Mouse (Mus musculus): ENCODE measurements around the gene Scarb1.

The Scarb1 gene

DNA sequence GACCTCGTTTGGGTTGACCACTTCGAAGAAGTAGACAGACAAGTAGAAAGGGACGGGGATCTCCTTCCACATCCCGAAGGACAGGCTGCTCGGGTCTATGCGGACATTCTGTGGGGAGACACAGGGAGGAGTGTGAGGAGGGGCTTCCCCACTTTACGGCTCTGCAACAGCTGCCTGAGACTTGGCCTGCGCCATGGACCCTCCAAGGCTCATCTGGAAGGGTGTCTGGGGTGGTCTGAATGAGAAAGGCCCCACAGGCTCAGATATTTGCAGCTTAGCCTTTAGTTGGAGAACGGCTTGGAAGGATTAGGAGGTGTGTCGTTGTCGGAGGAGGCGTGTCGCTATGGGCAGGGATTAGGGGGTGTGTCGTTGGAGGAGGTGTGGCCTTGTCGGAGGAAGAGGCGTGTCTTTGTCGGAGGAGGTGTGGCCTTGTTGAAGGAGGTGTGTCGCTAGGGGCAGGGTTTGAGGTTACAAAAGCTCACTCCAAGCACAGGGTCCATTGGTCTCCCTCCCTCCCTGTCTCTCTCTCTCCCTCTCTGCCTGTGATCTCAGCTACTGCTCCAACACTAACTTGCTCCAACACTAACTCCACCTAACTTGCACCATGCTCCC lies 36.5 kb downstream of the Scarb1 start:
- no peak for DNase-seq

DNA sequence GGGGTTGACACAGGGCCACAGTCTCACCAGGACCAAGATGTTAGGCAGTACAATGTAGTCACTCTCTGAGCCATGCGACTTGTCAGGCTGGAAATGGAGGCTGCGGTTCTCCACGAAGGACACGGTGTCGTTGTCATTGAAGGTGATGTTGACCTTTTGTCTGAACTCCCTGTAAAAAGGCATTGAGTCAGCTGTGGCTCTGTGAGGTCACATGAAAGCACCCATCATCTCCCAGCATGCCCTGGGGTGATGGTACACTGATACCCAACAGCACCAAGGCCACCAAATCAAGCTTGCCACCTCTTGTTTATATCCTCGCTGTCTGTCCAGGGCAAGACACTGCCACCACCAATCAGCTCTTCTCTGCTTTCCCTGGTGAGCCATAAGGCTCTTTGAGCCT lies 37.8 kb downstream of the Scarb1 start:
- no peak for DNase-seq

DNA sequence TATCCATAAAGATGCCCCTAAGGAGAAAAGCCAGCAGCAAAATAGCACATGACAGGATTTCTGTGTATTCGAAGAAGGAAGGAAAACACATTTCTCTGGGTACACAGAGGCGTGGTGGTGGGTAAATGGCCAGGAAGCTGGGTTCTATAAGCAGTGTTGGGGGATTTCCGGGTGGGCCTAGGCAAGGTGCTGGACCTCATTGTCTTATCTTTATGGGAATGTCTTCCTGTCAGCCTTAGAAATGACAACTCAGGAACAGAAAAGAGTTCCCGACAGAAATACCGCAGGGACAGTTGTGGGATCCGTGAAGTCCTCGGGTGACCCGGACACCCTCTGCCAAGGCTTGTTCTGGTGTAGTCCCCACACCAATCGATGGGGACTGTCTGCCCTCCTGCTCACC lies 42.7 kb downstream of the Scarb1 start:
- no peak for DNase-seq

DNA sequence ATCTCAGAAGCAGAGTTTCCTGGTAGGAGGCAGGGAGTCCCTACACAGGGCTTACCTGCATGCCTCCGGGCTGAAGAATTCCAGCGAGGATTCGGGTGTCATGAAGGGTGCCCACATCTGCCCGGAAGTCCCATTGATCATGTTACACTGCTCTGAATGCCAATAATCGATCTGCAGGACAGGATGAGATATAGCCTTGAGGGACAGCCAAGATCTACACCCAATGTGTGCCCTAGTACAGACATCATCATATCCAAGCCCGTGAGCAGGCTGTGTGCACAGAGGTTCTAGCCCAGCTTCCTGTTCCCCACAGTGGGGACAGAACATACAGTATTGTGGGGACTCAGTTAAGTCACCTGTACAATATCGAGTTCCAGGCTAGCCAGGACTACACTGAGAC lies 43.7 kb downstream of the Scarb1 start:
- DNase-seq = no peak

DNA sequence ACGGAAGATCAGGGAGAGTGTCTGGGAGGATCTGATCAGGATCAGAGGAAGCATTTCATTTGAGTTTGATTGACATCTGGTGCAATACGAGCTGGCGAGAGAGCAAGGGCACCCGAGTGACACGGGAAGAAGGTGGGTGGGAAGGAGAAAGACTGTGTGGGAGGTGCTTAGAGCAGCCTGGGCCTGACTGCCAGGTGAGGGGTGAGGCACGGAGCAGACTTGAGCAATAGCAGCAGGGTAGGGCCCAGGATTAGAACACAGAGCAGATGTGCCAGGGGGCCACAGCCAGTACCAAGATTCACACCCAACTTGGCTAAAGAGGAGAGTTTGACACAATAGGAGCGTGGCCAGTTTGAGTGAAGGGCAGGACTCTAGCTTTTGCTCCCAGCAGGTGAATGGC lies 47.9 kb downstream of the Scarb1 start:
- no peak for DNase-seq

DNA sequence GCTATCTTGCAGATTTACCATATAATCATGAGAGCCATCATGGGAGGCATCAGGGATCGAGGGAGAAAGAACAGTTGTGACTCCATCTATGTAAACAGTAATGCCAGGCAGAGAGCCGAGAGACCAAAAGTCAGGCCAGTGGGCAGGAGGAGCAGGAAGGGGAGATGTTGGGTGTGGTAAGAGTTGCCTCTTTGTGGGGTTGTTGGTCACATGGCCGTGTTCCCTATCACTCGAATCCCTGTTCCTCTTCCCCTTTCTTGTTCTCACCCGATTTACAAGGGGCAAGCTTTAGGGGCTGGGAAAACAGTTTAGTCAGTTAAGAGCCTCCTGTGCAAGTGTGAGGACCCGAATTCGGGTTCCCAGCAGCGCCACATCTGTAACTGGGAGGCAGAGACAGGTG lies 49.0 kb downstream of the Scarb1 start:
- no peak for DNase-seq

DNA sequence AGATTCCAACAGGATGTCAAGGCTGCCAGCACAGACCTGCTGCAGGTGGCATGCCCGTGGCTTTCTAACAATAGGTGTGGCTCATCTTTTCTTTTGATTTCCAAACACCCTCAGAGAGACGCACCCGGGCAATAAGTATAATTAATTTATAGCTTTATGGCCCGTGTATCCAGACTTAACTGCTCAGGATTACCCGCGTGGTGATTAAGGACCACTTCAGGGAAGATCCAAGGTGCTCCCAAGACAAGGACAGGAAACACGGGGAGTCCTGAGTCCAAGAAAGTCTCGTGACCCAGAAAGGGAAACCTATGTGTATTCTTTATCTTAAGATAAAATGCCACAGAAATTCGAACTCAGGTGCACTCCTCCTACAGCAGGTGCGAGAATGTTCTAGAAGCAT lies 49.5 kb downstream of the Scarb1 start:
- no peak for DNase-seq

DNA sequence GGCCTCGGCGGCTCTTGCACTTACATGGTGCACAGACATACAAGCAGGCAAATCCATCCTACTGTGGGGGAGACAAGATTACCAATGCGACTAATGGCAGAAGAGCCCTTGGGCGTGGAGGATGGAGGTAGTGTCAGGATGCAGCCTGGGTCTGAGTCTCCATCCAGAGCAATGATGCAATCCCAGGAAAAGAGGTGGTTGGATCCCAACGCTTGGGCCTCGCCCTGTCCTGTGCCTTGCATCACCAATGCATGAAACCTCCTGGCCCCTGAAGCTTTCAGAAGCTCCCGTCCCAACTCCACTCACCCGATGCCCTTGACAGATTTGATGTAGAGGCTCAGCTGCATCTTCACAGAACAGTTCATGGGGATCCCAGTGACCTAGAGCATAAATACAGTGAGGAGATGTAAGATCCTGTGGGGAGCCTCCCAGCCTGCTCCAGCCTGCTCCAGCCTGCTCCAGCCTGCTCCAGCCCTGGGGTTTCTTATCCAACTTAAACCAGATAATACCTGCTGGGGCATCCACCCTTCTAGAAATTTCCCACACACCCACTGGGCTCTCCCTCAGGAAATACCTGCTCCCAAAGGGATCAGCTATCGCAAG lies 53.7 kb downstream of the Scarb1 start:
- no peak for DNase-seq

DNA sequence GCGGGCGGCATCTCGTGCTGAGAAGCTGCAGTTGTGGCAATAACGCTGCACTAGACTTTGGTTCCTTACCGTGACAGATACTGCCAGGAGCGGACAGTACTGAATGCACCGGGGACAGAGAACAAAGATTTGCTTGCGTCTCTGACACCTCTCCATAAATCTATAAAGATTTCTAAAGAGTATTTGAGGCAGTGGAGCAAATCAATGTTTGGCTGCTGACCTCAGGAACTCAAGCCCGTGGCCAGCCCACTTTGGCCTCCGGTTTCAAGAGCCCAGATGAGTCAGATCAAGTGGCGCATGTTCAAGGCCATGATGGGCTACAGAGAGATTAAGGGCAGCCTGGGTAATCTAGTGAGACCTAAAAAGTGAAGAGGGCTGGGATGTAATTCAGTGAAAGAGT lies 54.8 kb downstream of the Scarb1 start:
- no peak for DNase-seq

DNA sequence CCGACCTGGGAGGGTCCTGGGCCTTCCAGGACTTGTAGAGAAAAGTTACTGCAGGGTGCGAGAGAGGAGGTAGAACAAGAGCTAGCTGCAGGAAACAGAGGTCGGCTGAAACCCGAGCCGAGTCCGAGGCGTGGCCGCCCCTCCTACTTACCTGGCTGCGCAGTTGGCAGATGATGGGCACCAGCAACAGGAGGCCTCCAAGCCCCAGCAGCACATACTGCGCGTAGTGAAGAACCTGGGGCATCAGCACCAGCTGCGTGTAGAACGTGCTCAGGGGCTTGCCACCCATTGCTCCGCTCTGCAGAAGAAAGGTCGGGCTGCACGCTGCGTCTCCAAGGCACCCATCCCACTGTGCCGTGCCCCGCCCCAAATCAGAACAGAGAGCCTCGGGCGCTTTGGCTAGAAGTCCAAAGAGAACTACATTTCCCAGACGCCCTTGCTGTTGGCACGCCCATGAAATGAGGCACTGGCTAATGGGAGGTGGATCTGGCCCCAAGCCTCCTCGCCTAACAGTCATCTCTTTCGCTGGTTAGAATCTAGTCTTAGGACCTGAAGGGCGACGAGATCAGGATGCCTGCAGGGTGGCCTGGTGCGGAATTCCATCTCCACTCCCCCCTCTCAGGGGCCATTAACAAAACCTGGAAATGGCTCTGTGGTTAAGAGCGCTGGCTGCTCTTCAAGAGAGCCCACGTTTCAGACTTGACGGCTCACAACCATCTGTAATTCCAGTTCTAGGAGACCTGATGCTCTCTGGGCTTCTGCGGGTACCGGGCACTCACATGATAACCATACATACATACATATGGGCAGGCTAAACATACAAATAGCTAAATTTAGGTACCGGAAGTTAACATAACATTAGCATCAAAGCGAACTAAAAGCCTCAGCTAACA lies 56.9 kb downstream of the Scarb1 start:
- peak; percentile 58 to 62 for DNase-seq

DNA sequence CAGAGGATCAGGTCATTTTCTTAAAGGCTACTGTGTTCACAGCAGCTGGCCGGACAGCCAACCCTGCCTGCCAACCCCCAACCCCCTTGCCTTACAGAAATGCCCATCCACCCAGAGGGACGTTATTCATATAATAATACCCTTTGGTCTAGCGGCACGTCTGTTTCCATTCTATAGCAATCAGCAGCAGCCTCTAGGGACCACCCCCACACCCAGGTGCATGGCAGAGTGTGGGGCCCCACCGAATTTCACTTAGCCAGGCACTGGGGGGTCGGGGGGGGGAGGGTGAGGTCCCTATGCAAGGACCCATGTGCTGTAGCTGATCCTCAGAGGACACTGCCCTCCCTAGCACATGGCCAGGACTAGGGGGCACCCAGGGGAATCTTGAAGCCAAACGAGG lies 61.7 kb downstream of the Scarb1 start:
- DNase-seq = no peak

DNA sequence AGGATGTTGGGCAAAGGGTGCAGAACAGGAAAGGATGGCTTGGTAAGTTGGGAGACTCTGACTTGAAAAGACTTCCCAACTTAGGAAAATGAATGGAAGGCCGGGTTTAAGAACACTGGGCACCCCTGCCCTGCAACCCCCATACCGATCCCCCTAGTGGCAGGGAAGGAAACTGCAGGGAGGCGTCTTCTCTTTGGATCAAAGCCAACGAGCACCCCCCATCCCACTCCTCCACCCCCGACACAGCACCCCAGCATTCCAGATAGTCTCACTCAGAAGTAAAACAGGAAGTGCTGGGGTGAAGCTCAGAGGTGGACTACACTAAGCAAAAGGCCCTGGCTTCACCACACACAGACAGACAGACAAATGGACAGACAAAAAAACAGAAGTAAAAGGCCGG lies 62.6 kb downstream of the Scarb1 start:
- no peak for DNase-seq

DNA sequence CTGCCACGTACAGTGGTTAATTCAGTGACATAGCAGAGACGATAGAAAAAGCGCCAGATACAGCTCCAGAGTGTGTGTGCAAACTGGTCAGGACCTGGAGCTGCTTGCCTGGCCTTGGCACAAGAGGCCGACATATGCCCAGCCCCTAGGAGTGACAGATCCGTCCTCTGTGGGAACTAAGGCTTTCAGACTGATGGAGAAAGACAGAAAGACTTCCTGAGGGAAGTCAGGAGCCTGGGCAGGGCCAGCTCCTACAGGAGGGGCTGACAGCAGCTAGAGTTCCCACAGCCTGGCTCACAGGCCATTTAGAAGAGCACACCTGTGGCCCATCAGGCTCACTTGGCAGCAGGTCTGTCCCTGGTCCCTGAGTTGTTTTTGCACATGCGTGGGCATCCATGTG lies 63.6 kb downstream of the Scarb1 start:
- DNase-seq = peak; percentile 45 to 53

DNA sequence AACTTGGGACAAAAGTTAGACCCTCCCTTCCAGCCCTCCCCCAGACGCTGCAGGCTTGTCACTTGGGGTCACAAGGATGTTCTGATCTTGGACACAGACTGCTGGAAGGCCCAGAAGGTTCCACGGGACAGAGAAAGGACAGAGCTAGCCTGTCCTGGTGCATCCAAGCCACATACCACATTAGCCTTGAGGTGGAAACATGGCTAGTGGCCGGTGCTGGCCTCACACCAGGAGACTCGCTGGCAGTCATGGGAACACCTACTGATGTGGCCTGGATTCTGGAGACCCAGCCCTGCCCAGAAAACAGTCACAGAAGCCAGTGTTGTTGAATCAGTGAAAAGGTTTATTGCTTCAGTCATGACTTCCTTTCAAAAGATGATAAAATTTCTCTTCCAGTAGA lies 64.1 kb downstream of the Scarb1 start:
- DNase-seq = peak; percentile 53 to 56

DNA sequence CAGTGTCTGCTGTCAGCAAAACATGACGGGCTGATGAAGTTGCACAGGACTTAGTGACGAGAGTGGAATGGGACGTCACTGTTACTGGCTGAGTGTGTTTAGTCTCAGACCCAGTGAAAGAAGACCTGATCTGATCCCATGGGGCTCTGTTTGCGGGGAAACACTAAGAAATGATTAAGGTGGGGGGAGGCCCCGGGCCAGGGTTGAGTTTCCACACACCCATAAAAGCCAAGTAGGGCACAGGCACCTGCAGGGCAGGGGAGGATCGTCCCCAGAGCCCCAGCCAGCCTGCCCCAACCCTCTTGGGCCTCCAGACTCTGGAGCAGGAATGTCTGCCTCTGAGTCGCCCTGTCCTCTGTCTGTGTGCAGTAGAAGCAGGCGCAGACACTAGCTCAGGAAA lies 65.6 kb downstream of the Scarb1 start:
- no peak for DNase-seq

DNA sequence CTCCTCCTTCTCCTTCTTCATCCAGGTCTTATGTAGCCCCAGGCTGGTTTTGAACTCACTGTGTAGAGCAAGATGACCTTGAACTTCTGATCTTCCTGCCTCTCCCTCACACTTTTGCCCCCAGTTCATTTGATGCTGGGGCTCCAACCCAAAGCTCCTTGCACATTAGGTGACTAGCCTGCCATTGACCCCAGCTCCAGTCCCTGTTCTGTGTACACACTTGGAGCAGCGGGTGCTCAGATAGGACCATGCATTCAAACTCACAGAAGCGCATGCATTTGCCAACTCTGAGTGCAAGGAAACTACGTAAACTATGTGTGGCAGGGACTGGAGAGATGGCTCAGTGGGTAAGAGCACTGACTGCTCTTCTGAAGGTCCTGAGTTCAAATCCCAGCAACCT lies 66.1 kb downstream of the Scarb1 start:
- no peak for DNase-seq

DNA sequence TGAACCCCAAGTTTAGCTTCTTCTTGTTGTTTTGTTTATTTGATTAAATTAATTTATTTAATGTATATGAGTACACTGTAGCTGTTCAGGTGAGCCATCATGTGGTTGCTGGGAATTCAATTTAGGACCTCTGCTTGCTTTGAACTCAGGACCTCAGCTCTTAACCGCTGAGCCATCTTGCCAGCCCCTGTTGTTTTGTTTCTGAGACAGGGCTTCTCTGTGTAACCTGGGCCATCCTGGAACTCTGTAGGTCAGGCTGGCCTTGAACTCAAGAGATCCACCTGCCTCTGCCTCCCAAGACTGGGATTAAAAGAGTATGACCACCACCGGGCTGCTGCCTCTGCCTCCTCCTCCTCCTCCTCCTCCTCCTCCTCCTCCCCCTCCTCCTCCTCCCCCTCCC lies 66.7 kb downstream of the Scarb1 start:
- no peak for DNase-seq

DNA sequence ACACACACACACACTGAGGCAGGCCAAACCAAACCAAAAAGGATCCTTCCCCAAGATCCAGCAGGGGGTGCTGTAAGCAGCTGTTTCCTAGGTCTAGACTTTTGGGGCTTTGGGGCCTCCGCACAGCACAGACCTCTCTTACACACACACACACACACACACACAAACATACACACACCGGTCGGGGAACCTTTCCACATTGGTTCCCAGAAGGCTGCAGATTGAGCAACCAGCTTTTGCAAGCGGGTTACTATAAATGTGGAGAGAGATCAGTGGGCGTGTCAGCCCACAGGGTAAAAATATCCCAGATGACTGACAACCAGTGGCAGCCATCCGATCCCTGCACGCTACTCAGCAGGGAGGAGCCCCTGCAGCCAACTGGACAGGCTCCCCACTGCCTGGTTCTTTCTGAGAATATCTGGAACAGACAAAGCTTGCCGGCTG lies 67.2 kb downstream of the Scarb1 start:
- DNase-seq = peak; percentile 65 to 69

DNA sequence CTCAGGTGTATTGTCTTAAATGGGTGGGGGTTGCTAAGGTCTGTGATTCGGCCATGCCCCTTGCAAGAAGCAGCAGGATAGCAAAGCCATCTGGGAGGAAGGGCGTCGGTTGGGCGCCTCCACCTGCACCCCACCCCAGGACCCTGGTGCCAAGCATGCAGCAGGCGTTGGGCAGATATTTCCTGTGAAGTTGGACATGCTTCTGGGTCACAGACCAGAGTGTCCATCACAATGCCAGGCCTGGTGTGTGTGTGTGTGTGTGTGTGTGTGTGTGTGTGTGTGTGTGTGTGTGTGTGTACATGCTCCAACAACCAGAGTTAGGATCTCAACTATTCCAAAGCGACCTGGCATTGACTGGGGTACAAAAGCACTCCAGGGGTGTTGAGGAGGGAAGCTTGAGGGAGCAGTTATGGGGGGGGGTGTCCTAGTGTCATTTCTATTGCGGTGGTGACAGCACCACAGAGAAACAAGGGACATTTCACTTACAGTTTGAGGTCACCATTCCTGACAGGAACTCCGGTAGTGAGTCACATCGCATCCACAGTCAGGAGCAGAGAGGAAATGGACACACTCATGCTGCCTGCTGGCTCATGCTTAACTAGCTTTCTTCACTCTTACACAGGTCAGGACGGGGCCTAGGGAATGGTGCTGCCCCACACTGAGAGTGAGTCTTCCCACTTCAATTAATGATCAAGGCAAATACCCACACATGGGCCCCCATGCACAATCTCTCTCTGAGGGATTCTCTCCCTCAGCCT lies 68.5 kb downstream of the Scarb1 start:
- no peak for DNase-seq

DNA sequence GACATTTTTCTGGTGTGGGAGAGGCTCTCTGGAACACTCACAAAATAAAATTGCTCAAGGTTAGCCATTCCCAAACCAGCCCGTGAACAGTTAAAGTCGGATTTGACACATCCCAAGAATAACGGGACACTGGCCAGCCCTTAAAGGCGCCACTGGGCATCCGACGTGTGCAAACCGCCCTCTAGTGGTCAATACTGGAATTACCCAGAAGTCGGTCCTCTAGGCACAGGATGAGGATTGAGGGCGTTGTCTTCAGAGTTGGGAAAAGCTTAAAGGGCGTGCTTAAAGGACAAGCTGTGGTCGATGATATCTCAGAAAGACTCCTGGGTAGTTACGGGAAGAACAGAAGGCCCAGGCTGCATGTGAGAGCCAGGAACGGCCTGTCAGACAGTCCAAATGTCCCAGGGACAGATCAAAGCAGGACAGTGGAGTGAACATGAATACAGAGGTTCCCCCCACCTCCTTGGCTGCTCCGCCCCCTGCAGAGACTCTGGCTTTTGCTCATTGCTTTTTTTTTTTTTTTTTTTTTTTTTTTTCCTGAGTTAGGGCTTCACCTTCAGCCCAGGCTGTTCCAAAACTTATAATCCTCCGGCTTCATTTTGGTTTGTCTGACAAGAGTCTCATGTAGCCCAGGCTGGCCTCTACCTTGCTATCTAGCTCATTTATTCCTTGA lies 69.2 kb downstream of the Scarb1 start:
- peak; percentile 80 to 91 for DNase-seq

DNA sequence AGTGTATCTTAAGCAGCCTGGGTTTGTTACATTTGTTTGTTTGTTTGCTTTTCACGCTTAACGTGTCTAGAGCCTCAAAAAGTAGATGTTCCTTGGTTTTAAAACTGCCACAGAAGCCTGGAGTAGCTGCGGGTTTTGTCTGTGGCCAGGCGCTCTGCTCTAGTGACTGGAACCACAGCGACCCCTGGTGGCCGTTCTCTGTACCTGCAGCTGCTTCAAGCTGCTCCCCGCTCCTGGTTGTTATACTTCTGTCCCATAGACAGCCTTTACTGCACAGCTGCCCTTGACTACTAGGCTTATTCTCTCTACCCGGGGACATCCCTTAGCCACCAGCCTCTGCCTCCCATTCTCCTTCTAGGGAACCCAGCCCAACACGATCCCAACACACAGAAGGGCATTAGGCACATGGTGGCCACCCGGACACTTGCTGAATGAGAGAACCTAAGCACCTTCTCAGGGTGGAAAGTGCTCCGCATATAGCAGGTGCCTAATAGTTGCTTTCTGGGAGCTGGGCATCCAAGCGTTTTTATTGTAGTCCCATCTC lies 70.2 kb downstream of the Scarb1 start:
- peak; percentile 72 to 76 for DNase-seq

DNA sequence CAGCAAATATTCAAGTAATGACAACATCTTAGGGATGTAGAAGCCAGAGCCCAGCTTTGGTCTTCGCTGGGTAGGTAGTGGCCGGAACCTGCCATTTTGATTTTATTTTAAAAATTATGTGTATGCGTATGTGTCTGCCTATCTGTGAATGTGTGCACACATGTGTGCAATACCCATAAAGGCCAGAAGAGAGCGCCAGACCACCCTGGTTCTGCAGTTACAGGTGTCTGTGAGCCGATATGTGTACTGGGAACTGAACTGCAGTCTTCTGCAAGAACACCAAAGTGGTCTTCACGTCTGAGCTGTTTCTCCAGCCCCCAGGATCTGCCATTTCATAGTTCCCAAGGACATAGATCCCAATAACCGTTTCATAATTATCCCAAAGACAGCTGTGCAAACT lies 71.1 kb downstream of the Scarb1 start:
- DNase-seq = no peak

Measured in cerebellum, postnatal 36 days (tissue).